Mouse (Mus musculus): ENCODE data around the gene Itgax. TPM values are rescaled to one million over a fixed set of nuclear protein-coding genes. Genes with fewer than 3 reads are reported as not detected.

Gene Itgax
- polyA plus RNA-seq, 1 experiment from 2014 or later = 0.07 TPM

- Histone ChIP-seq H3K36me3 (ENCODE audit: insufficient read depth, low read length) (no peaks in the 10 kb centered on the region), H3K9me3 (replicated peaks; ENCODE audit: low read length) (no peaks in the 10 kb centered on the region), H3K4me1 (replicated peaks; ENCODE audit: insufficient read depth, low read length) (no peaks in the 10 kb centered on the region), H3K27ac (no peak overlapping the region), H3K27me3 (ENCODE audit: insufficient read depth, low read length) (no peaks in the 10 kb centered on the region), H3K4me2 (ENCODE audit: low read length) (no peak overlapping the region), H3K9ac (ENCODE audit: low read depth, low read length) (no peak overlapping the region), H3K4me3 (replicated peaks; ENCODE audit: low read depth, low read length) (no peak overlapping the region)
- DNase-seq (ENCODE audit: low spot score) = no peak
- TF ChIP-seq CTCF (IDR thresholded peaks at IDR 0.05; ENCODE audit: low read depth) = no peak
- ATAC-seq (replicated peaks; ENCODE audit: low FRiP score, low read depth) = no peak
- WGBS = 83% methylated on average over 6 of the region's 6 CpGs
These were observed 9.4 kb upstream of the Itgax start for GRCm38 (mm10) chr7:128119726-128120490.

- H3K27ac ChIP-seq = no peak overlapping the region
- H3K9me3 ChIP-seq (replicated peaks; ENCODE audit: low read length) = no peaks in the 10 kb centered on the region
- no peaks in the 10 kb centered on the region for H3K4me1 ChIP-seq (replicated peaks; ENCODE audit: insufficient read depth, low read length)
- H3K36me3 ChIP-seq (ENCODE audit: insufficient read depth, low read length) = no peaks in the 10 kb centered on the region
- WGBS = 83% methylated on average over 5 of the region's 5 CpGs
- H3K9ac ChIP-seq (ENCODE audit: low read depth, low read length) = no peak overlapping the region
- ATAC-seq (replicated peaks; ENCODE audit: low FRiP score, low read depth) (no peak), DNase-seq (ENCODE audit: low spot score) (no peak)
- no peak for TF ChIP-seq CTCF (IDR thresholded peaks at IDR 0.05; ENCODE audit: low read depth)
- H3K27me3 ChIP-seq (ENCODE audit: insufficient read depth, low read length) = no peaks in the 10 kb centered on the region
- H3K4me2 ChIP-seq (ENCODE audit: low read length) = no peak overlapping the region
- H3K4me3 ChIP-seq (replicated peaks; ENCODE audit: low read depth, low read length) = no peak overlapping the region
These were observed 2.8 kb downstream of the Itgax start for GRCm38 (mm10) chr7:128132148-128132547.

GRCm38 (mm10) chr7:128133596-128133995 lies 4.2 kb downstream of the Itgax start:
- Histone ChIP-seq H3K36me3 (ENCODE audit: insufficient read depth, low read length) (no peaks in the 10 kb centered on the region), H3K9ac (ENCODE audit: low read depth, low read length) (no peak overlapping the region), H3K4me2 (ENCODE audit: low read length) (no peak overlapping the region), H3K4me1 (replicated peaks; ENCODE audit: insufficient read depth, low read length) (no peaks in the 10 kb centered on the region), H3K27ac (no peak overlapping the region), H3K9me3 (replicated peaks; ENCODE audit: low read length) (no peaks in the 10 kb centered on the region), H3K27me3 (ENCODE audit: insufficient read depth, low read length) (no peaks in the 10 kb centered on the region), H3K4me3 (replicated peaks; ENCODE audit: low read depth, low read length) (no peak overlapping the region)
- DNase-seq (ENCODE audit: low spot score) (no peak), ATAC-seq (replicated peaks; ENCODE audit: low FRiP score, low read depth) (no peak)
- no peak for TF ChIP-seq CTCF (IDR thresholded peaks at IDR 0.05; ENCODE audit: low read depth)
- WGBS = 82% methylated on average over 2 of the region's 2 CpGs

- Histone ChIP-seq H3K9ac (ENCODE audit: low read depth, low read length) (no peak overlapping the region), H3K4me3 (replicated peaks; ENCODE audit: low read depth, low read length) (no peak overlapping the region), H3K36me3 (ENCODE audit: insufficient read depth, low read length) (no peaks in the 10 kb centered on the region), H3K27me3 (ENCODE audit: insufficient read depth, low read length) (no peaks in the 10 kb centered on the region), H3K4me1 (replicated peaks; ENCODE audit: insufficient read depth, low read length) (no peaks in the 10 kb centered on the region), H3K9me3 (replicated peaks; ENCODE audit: low read length) (no peaks in the 10 kb centered on the region), H3K27ac (no peak overlapping the region), H3K4me2 (ENCODE audit: low read length) (no peak overlapping the region)
- ATAC-seq (replicated peaks; ENCODE audit: low FRiP score, low read depth) (no peak), DNase-seq (ENCODE audit: low spot score) (no peak)
- no peak for TF ChIP-seq CTCF (IDR thresholded peaks at IDR 0.05; ENCODE audit: low read depth)
- 41% methylated on average over 4 of the region's 4 CpGs for WGBS
These were observed 7.6 kb downstream of the Itgax start for GRCm38 (mm10) chr7:128136927-128137326.

- DNase-seq (ENCODE audit: low spot score) (no peak), ATAC-seq (replicated peaks; ENCODE audit: low FRiP score, low read depth) (no peak)
- no peak overlapping the region for H3K4me2 ChIP-seq (ENCODE audit: low read length)
- TF ChIP-seq CTCF (IDR thresholded peaks at IDR 0.05; ENCODE audit: low read depth) = no peak
- no peaks in the 10 kb centered on the region for H3K36me3 ChIP-seq (ENCODE audit: insufficient read depth, low read length)
- H3K9ac ChIP-seq (ENCODE audit: low read depth, low read length) = no peak overlapping the region
- no peaks in the 10 kb centered on the region for H3K4me1 ChIP-seq (replicated peaks; ENCODE audit: insufficient read depth, low read length)
- 96% methylated on average over 6 of the region's 6 CpGs for WGBS
- no peaks in the 10 kb centered on the region for H3K27me3 ChIP-seq (ENCODE audit: insufficient read depth, low read length)
- H3K4me3 ChIP-seq (replicated peaks; ENCODE audit: low read depth, low read length) = no peak overlapping the region
- no peaks in the 10 kb centered on the region for H3K9me3 ChIP-seq (replicated peaks; ENCODE audit: low read length)
- no peak overlapping the region for H3K27ac ChIP-seq
These were observed 10.3 kb downstream of the Itgax start for GRCm38 (mm10) chr7:128139611-128140010.

GRCm38 (mm10) chr7:128150970-128151369 lies 21.6 kb downstream of the Itgax start:
- Histone ChIP-seq H3K4me1 (replicated peaks; ENCODE audit: insufficient read depth, low read length) (no peaks in the 10 kb centered on the region), H3K4me3 (replicated peaks; ENCODE audit: low read depth, low read length) (no peak overlapping the region), H3K27ac (no peak overlapping the region), H3K9ac (ENCODE audit: low read depth, low read length) (no peak overlapping the region), H3K9me3 (replicated peaks; ENCODE audit: low read length) (no peaks in the 10 kb centered on the region), H3K27me3 (ENCODE audit: insufficient read depth, low read length) (no peaks in the 10 kb centered on the region), H3K4me2 (ENCODE audit: low read length) (no peak overlapping the region), H3K36me3 (ENCODE audit: insufficient read depth, low read length) (no peaks in the 10 kb centered on the region)
- no peak for ATAC-seq (replicated peaks; ENCODE audit: low FRiP score, low read depth)
- no peak for TF ChIP-seq CTCF (IDR thresholded peaks at IDR 0.05; ENCODE audit: low read depth)
- WGBS = 60% methylated on average over 8 of the region's 8 CpGs
- DNase-seq (ENCODE audit: low spot score) = no peak

GRCm38 (mm10) chr7:128154076-128154475 lies 24.7 kb downstream of the Itgax start, which contains the start of gene Itgad:
Itgad (plus strand) TSS chr7:128154376.
- no peaks in the 10 kb centered on the region for H3K9me3 ChIP-seq (replicated peaks; ENCODE audit: low read length)
- no peak within 1 kb of the TSS for H3K9ac ChIP-seq (ENCODE audit: low read depth, low read length)
- no peak for DNase-seq (ENCODE audit: low spot score)
- no peaks in the 10 kb centered on the region for H3K36me3 ChIP-seq (ENCODE audit: insufficient read depth, low read length)
- no peak within 1 kb of the TSS for H3K4me3 ChIP-seq (replicated peaks; ENCODE audit: low read depth, low read length)
- H3K27ac ChIP-seq = no peak within 1 kb of the TSS
- no peak for ATAC-seq (replicated peaks; ENCODE audit: low FRiP score, low read depth)
- H3K27me3 ChIP-seq (ENCODE audit: insufficient read depth, low read length) = no peaks in the 10 kb centered on the region
- WGBS = 92% methylated on average over 21 of the region's 21 CpGs
- H3K4me1 ChIP-seq (replicated peaks; ENCODE audit: insufficient read depth, low read length) = no peaks in the 10 kb centered on the region
- no peak within 1 kb of the TSS for H3K4me2 ChIP-seq (ENCODE audit: low read length)
- TF ChIP-seq CTCF (IDR thresholded peaks at IDR 0.05; ENCODE audit: low read depth) = no peak

Data from kidney, postnatal 0 days (tissue).